Mouse (Mus musculus) ES-Bruce4 (cell line): Measurements from ENCODE around the gene Syngr1. TPM values are rescaled to one million over a fixed set of nuclear protein-coding genes. Genes with fewer than 3 reads are reported as not detected.

Source experiments
- H3K27ac ChIP-seq: 2 replicates; pipeline ENCODE4 v1.5.1; 2012; ENCODE audit warnings: low read length, inconsistent platforms; ENCODE audit not compliant: insufficient read depth
- H3K27me3 ChIP-seq: 2 replicates; pipeline ENCODE4 v1.6.1; 2012; ENCODE audit warnings: mild to moderate bottlenecking, low read length, inconsistent platforms; ENCODE audit not compliant: control insufficient read depth, poor library complexity, insufficient read depth, severe bottlenecking
- H3K36me3 ChIP-seq: 2 replicates; pipeline ENCODE4 v1.6.1; 2012; ENCODE audit warnings: inconsistent platforms, mild to moderate bottlenecking, low read length, moderate library complexity; ENCODE audit not compliant: control insufficient read depth, poor library complexity, insufficient read depth, severe bottlenecking
- H3K4me1 ChIP-seq: one replicate; pipeline ENCODE4 v1.8.1; 2011; ENCODE audit warnings: low read length; ENCODE audit not compliant: control insufficient read depth, insufficient read depth
- H3K4me3 ChIP-seq: 2 replicates; pipeline ENCODE4 v1.5.1; 2011; ENCODE audit warnings: low read depth, mild to moderate bottlenecking, low read length
- H3K9ac ChIP-seq: 2 replicates; pipeline ENCODE4 v1.6.1; 2012; ENCODE audit warnings: low read depth, mild to moderate bottlenecking, inconsistent platforms; ENCODE audit not compliant: poor library complexity, severe bottlenecking
- H3K9me3 ChIP-seq: replicated peaks from 2 replicates; pipeline ENCODE4 v1.6.1; 2012; ENCODE audit warnings: mild to moderate bottlenecking, low read length, inconsistent platforms; ENCODE audit not compliant: control insufficient read depth, poor library complexity, insufficient read depth, severe bottlenecking
- CTCF ChIP-seq: IDR thresholded peaks from one replicate; pipeline ENCODE4 v1.8.1; 2011; ENCODE audit warnings: low read depth, low read length
- EP300 ChIP-seq: IDR thresholded peaks from 2 replicates; pipeline ENCODE4 v1.6.1; 2011; ENCODE audit warnings: low read depth, low read length; ENCODE audit not compliant: insufficient read depth
- POLR2A ChIP-seq: IDR thresholded peaks from one replicate; pipeline ENCODE4 v1.8.1; 2011; ENCODE audit warnings: low read length; ENCODE audit not compliant: insufficient read depth
- polyA plus RNA-seq: library from polyadenylated mRNA; stranded (reverse); fragments of >200 nt; gene quantifications from 2 replicates; pipeline ENCODE4 v1.2.4, GENCODE M21; 2011; ENCODE audit warnings: low read depth; ENCODE audit not compliant: missing spikeins, insufficient read depth, insufficient read length

Gene Syngr1
- polyA plus RNA-seq, 1 experiment = 32.3 TPM

- Histone ChIP-seq H3K9ac (no peak overlapping the region), H3K27me3 (no peaks in the 10 kb centered on the region), H3K4me3 (no peak overlapping the region), H3K9me3 (no peaks in the 10 kb centered on the region), H3K36me3 (no peaks in the 10 kb centered on the region; the same call in 1 of the 2 replicates), H3K27ac (peak overlapping the region; percentile 65), H3K4me1 (peaks cover 6% of the 10 kb centered on the region)
- TF ChIP-seq EP300 = no peak
- no peak for TF ChIP-seq CTCF
- TF ChIP-seq POLR2A = no peak
Observed at GRCm38 (mm10) chr15:80160223-80160622, 69.1 kb downstream of the Syngr1 start.

DNA sequence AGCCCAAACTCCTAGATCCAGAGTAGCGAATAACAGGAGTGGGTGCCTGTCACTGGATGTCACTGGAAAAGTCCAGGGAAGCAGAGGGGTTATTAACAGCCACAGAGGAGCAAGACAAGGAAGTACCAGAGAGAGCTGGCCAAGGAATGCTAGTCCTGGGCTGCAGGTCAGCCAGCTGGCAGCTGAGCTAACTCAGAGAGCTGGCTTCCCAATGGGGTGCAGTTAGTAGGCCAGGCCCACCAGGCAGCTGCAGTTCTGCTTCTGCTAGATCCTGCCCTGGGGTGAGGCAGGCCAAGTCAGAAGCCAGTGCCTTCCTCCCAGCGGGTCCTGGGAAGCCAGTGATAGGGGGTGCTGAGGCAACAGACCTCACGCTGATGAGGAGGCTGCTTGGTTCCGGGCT, 69.6 kb downstream of the Syngr1 start:
- Histone ChIP-seq H3K4me3 (no peak overlapping the region), H3K9ac (no peak overlapping the region), H3K27ac (no peak overlapping the region), H3K9me3 (no peaks in the 10 kb centered on the region), H3K36me3 (no peaks in the 10 kb centered on the region; the same call in 1 of the 2 replicates), H3K4me1 (peaks cover 6% of the 10 kb centered on the region), H3K27me3 (no peaks in the 10 kb centered on the region)
- no peak for TF ChIP-seq POLR2A

DNA sequence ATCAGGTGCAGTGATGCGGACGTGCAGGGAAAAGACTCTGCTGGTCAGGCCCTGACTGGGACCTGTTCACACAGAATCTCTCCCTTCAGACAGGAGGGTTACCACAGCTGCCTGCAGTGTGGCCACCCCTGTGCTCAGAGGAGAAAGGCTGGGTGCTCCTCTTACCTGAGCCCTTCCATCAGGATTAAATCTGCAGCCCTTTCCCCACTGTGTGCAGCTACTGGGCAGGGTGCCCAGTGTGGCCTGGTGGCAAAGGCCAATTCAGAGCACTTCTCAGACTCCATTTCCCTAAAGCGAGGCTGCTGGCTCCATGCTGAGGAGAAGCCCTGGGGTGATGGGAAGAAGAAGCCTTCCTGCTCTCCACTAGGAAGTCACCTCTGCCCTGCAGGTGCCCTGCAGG, 70.1 kb downstream of the Syngr1 start:
- H3K4me1 ChIP-seq = peaks cover 6% of the 10 kb centered on the region
- H3K27me3 ChIP-seq = no peaks in the 10 kb centered on the region
- H3K36me3 ChIP-seq = no peaks in the 10 kb centered on the region; the same call in 1 of the 2 replicates
- no peak overlapping the region for H3K9ac ChIP-seq
- TF ChIP-seq CTCF = no peak
- no peak for TF ChIP-seq EP300
- TF ChIP-seq POLR2A = no peak
- no peaks in the 10 kb centered on the region for H3K9me3 ChIP-seq
- H3K27ac ChIP-seq = no peak overlapping the region
- no peak overlapping the region for H3K4me3 ChIP-seq

DNA sequence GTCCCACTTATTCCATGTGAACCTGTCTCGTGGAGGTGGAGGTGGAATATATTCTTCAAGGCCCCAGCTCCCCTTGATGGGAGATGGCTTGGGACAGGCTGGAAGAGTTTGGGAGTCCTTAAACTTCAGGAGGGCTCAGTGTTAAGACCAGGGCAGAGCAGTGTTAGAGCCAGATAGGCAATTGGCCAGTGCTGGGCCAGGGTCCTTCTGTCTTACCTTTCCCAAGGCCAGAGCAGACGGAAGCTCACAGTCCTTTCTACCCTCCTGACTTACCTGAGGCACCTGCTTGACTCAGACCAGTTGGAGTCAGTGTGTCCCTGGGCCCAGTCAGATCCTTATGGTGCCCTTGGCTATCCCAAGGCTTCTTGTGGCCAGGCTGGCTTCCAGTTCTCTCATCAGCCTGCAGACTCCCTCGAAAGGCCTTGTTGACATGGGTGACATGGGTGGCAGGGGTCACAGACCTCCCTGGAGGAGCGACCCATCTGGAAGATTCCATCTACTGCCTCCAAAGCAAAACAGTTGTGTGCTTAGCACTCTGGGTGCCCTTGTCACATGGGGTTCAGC, 71.3 kb downstream of the Syngr1 start:
- Histone ChIP-seq H3K9ac (no peak overlapping the region), H3K36me3 (no peaks in the 10 kb centered on the region; the same call in 1 of the 2 replicates), H3K9me3 (no peaks in the 10 kb centered on the region), H3K4me3 (no peak overlapping the region), H3K27ac (no peak overlapping the region), H3K27me3 (no peaks in the 10 kb centered on the region), H3K4me1 (peaks cover 6% of the 10 kb centered on the region)
- TF ChIP-seq POLR2A (no peak), CTCF (no peak), EP300 (no peak)

- Histone ChIP-seq H3K9ac (no peak overlapping the region), H3K27ac (no peak overlapping the region), H3K4me3 (no peak overlapping the region), H3K4me1 (peaks cover 6% of the 10 kb centered on the region), H3K36me3 (no peaks in the 10 kb centered on the region; the same call in 1 of the 2 replicates), H3K9me3 (no peaks in the 10 kb centered on the region), H3K27me3 (no peaks in the 10 kb centered on the region)
- no peak for TF ChIP-seq POLR2A
- no peak for TF ChIP-seq EP300
- peak; percentile 28 for TF ChIP-seq CTCF
Observed at GRCm38 (mm10) chr15:80163274-80163673, 72.1 kb downstream of the Syngr1 start.

DNA sequence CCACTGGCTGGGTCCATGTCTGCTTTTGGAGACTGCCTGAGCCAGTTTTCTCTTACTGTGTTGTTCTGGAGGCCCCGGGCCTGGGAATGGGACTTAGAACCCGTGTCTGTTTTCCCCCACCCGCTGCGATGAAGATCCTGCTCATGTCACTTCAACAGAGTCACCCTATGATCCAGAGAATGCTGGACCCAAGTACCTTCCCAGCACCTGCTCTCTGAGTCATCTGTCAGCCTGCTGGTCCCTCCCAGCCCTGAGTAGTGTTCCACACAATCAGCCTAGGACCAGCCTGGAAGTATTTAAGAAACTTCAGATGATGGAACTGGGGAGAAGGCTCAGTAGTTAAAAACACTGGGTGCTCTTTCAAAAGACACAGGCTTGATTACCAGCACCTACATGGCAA, 72.6 kb downstream of the Syngr1 start:
- Histone ChIP-seq H3K36me3 (no peaks in the 10 kb centered on the region; the same call in 1 of the 2 replicates), H3K27me3 (no peaks in the 10 kb centered on the region), H3K9ac (no peak overlapping the region), H3K27ac (no peak overlapping the region), H3K4me3 (no peak overlapping the region), H3K9me3 (no peaks in the 10 kb centered on the region), H3K4me1 (peaks cover 2% of the 10 kb centered on the region)
- TF ChIP-seq EP300 = no peak
- TF ChIP-seq POLR2A = no peak
- no peak for TF ChIP-seq CTCF
